Mouse (Mus musculus) frontal cortex, adult (tissue): Measurements from ENCODE around the gene Eef1akmt3.

ENCODE experiments used
- ATAC-seq: cut with Nextera tagmentation; 2 replicates; pipeline ENCODE4 v1.9.2; 2017; ENCODE audit warnings: mild to moderate bottlenecking, moderate library complexity, mixed read lengths; ENCODE audit not compliant: low TSS enrichment

The Eef1akmt3 gene

DNA sequence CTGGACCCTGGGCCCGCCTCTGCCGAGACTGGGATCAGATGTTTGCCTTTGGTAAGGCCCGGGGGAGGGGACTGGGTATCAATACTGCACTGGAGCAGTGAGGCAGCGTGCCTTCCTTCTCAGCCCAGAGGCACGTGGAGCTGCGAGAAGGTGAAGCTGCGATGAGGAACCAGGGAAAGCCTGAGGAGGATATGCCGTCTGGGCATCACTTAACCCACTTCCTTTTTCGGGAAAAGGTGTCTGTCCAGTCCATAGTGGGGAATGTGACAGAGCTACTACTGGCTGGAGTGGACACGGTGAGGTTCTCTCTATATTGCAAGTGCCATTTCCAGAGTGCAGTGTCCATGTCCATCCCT is 8.8 kb upstream of the Eef1akmt3 start:
- ATAC-seq = no peak

- ATAC-seq = no peak
Observed at GRCm38 (mm10) chr10:127049395-127050118, 8.2 kb upstream of the Eef1akmt3 start.

DNA sequence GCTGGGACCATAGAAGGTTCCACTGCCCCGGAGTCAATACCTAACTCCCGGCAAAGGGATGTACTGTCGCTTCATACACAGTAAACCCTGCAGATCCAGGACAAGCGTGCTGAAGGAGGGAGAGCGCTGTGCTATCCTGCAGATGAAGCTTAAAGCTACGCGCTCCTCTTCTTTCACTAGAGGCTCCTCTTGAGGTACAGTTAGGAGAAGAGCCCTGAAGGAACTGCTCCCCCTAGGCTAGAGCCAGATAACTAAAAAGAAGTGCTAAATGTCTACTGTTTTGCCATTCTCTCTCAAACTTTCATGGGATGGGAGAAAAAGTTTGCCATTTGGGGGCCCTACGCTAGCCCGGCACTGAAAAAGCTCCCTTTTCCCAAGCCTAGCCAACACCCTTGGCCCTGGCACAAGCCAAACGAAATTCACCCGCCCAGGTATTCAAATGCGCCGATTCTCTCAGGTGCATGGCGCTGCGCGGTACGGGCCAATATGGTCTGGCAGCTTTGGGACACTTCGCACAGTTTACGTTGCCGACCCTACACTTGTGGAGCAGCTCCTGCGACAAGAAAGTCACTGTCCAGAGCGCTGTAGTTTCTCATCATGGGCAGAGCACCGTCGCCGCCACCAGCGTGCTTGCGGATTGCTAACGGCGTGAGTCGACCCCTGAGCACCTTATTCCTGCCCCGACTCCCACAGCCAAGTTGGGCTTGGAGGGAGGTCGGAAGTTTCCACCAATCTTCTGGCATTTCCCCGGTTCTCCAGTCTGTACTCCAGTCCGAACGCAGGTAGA is 7.5 kb upstream of the Eef1akmt3 start:
- ATAC-seq = peak; percentile 75

DNA sequence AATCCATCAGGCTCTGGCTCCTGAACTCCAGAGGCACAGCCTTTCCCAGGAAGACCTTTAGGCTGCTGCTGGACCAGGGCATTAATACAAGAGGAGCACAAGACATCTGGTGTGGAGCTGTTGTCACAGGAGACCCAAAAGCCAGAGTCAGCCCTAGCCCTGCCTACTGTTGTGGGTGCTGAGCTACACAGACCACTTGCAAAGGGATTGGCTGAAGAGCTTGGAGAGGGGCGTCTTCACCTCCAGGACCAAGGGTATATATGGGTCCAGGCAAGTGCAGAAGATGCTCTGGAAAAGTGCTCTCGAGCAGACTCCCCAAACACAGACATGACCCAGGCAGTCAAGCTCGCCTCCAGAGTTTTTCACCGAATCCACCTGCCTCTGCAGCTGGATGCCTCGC is 6.6 kb upstream of the Eef1akmt3 start, which contains the start of gene Cyp27b1:
TSS of gene Cyp27b1 (plus strand) at position 297 of the 400 bp plus-strand sequence.
- no peak for ATAC-seq

- ATAC-seq = no peak
Observed at GRCm38 (mm10) chr10:127043187-127043586, 1.9 kb upstream of the Eef1akmt3 start.

DNA sequence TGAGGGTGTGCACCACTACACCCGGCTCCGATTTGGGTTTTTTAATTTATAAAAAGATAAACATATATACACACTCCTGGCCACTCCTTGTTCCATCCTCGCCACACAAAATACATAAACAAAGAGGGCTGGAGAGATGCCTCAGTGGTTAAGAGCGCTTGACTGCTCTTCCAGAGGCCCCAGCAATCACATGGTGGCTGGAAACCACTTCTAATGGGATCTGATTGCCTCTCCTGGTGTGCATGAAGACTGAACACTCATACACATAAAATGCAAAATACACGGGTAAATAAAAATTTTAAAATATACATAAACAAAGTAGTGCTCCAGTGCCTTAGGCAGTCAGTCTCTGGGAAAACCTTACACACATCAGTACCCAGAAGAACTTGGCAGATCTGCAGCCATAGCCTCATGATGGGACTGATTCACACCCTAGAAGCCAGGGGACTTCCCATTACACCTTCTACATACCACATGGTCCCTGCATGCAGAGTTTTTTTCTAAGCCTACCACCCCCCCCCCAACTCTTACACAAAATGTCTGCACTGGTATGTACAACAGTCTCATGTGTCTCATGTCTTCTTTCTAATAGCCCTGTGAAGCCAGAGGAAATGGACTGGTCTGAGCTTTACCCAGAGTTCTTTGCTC is 1.3 kb upstream of the Eef1akmt3 start:
- ATAC-seq = no peak

DNA sequence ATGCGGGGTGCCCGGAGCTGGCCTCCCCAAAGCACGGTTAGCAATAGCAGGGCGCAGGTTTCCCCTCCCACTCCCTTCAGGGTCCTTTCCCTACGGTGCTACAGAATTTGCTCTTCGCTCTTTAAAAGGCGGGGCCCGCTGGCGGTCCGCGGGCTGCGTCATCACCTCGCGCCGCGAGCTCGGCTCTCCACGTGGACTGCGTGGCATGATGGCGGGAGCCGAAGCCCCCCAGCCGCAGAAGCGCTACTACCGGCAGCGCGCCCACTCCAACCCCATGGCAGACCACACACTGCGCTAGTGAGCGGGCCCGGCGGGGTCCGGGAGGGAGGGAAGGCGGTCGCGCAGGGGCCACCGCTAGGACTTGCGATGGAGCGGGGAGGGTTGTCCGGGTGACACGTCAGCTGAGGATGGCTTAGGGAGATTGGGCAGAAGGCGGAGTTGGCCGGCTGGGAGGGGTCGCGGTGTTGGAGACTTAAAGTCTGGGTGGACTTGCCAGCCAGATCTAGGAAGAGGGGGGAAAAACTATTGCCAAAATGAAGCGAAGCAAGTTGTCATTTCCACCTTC is 543 bp upstream of the Eef1akmt3 start:
- ATAC-seq = peak; percentile 82

DNA sequence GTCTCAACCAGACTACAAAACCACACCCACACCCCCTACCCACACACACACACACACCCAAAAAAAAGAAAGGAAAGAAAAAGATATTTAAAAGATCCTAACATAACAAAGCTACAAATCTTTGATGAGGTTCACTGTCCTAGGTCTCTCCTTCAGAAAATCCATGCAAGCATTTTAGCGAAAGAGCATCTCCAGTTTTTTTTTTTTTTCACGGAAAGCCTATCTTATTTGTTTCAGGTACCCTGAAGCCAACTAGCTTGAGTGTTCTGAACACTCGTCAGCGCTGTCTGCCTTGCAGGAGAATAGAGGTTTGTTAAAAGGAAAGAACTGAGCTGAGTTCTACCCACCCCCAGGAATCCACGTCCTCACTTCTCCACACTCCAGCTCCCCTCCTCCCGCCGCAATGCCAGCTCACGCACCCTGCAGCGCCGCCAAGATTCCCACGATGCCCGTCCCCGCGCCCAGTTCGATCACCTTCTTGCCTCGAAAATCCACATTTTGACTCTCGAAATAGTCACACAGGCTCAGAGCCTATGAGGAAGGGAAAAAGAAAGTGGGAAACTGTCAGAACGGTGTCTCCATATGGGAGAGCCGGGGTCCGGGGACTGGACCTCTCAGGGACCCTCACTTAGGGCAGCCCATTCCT is 621 bp downstream of the Eef1akmt3 start:
- peak; percentile 39 for ATAC-seq

GRCm38 (mm10) chr10:127037641-127038040 is 3.7 kb downstream of the Eef1akmt3 start:
- no peak for ATAC-seq

GRCm38 (mm10) chr10:127036273-127036672 is 5.0 kb downstream of the Eef1akmt3 start:
- ATAC-seq = no peak

DNA sequence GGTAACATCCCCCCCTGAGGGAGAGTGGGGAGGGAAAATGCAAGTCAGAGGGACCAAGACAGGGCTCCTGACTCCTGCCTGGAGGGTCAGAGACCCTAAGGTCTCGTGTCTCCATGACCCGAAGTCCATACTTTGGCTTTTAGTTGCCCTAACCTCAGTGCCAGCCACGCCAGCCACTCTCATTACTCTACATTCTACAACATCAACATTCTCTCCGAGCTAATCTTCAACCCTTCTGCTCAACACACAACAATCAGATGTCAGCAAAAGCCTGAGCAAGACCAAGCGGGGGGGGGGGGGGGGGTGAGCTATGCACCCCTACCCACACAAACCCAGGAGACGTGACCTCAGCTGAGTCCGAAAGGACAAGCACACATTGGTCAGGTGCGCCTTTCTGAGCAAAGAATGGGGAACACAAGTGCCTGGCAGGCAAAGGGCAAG is 8.0 kb downstream of the Eef1akmt3 start:
- ATAC-seq = no peak

- ATAC-seq = peak; percentile 90
Observed at GRCm38 (mm10) chr10:127030336-127031296, 10.7 kb downstream of the Eef1akmt3 start, which contains the start of gene Tsfm. Gene Tsfm (minus strand): TSS chr10:127030840.

GRCm38 (mm10) chr10:127018422-127018821 is 22.9 kb downstream of the Eef1akmt3 start:
- no peak for ATAC-seq

GRCm38 (mm10) chr10:127017071-127017470 is 24.2 kb downstream of the Eef1akmt3 start:
- ATAC-seq = no peak

- ATAC-seq = no peak
Observed at GRCm38 (mm10) chr10:127016488-127016887, 24.8 kb downstream of the Eef1akmt3 start.

- no peak for ATAC-seq
Observed at GRCm38 (mm10) chr10:127003806-127004205, 37.5 kb downstream of the Eef1akmt3 start.

DNA sequence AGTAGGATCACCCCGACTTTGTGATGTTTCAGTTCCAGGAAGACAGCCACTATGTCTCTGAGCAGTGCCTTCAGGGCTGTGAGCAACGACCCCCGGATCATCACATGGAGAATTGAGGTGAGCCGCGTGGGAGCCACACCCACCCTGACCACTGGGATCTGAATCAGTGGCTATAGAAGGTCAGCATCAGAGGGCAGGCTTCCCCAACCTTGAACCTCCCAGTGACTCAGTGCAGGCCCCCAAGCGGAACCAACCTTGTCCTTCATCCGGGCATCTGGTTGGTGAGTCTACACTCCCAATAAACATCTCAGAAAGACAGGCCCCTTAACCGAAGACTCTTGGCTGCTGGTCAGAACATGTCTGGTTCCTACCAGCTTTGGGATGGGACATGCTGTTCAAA is 38.0 kb downstream of the Eef1akmt3 start:
- ATAC-seq = no peak

DNA sequence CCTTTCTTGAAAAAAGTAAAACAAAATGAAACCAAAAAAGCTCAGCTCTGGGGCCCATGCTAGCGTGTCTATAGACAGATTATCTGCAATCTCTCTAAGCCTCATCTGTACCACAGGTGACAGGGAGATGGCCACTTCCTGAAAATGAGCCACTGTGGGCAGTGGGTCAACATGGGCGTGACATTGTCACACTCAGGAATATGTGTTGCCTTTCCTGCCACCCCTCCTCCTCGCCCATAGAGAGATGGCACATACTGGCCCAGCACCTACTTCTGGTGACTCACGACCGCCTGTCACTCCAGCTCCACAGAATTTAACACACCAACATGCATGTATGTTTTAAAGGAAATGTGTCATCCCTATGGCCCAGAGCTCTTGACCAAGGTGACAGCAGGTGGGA is 38.5 kb downstream of the Eef1akmt3 start:
- ATAC-seq = no peak

DNA sequence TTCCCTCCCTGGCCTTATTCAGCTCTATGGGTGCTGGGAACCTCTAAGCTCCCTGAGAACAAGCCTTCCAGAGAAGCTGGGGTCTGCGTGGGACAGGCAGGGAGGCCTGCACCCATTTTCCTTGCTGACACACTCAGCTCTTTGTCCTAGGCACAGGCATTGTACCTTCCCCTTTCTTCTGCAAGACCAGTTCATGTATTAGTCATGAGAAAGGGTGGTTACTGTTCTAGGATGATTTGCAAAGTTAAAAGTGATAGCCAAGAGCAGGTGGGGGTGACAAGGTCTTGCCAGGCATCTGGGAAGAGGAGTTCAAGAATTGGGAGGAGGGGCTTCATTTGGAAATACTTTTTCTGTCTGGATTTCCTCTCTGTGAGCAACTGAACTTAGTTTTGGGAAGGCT is 39.3 kb downstream of the Eef1akmt3 start:
- no peak for ATAC-seq

GRCm38 (mm10) chr10:127001297-127001696 is 40.0 kb downstream of the Eef1akmt3 start:
- ATAC-seq = no peak

GRCm38 (mm10) chr10:127000529-127000928 is 40.8 kb downstream of the Eef1akmt3 start, which contains the start of gene Avil:
Gene Avil (plus strand): TSS chr10:127000709.
- no peak for ATAC-seq
